Mouse (Mus musculus) spleen, postnatal 4 days (tissue): ENCODE data around the gene Sncb.

Experiments used
- DNase-seq, 2 experiments: peaks; one replicate each; pipeline ENCODE4 v3.0.0; 2022; ENCODE audit warnings: low spot score in 2 of 2

Sncb gene

GRCm38 (mm10) chr13:54783235-54783634, 16.8 kb upstream of the Sncb start:
- DNase-seq: no peak

DNA sequence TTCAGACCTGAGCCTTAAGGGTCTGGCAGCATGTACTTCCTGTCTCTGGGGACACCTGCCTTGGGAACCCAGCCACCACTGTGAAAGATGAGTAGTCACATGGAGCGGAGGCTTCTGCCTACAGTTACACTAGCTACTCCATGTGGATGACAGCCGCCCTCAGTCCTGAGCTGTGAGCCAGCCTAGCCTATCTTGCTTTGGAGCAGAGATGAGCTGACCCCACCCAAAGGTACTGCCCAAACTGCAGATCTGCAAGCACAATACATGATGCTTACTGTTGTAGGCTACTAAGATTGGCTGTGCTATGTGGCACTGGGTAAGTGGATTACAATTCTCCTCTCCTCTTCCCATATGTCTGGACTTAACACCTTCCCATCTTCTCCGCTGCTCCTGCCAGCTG, 14.7 kb upstream of the Sncb start:
- DNase-seq: no peak

GRCm38 (mm10) chr13:54780592-54780991, 14.2 kb upstream of the Sncb start:
- DNase-seq: no peak

DNA sequence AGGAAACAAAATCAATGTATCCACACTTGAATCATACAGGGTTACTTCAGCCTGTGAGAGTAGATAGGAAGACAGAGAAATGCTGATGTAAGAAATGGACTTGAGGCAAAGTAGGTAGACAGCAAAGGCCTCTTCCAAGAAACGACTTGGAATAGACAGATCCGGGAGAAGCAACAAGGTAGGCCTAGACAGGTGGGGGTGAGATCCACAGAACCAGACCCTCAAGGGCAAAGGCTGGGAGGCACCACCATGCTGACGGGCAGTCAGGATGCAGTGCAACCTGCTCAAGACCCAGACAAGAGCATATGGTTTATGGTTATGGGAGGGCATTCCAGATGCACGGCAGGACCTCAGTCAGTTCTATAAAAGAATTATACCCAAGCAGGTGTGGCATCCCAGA, 617 bp upstream of the Sncb start:
- DNase-seq: no peak

DNA sequence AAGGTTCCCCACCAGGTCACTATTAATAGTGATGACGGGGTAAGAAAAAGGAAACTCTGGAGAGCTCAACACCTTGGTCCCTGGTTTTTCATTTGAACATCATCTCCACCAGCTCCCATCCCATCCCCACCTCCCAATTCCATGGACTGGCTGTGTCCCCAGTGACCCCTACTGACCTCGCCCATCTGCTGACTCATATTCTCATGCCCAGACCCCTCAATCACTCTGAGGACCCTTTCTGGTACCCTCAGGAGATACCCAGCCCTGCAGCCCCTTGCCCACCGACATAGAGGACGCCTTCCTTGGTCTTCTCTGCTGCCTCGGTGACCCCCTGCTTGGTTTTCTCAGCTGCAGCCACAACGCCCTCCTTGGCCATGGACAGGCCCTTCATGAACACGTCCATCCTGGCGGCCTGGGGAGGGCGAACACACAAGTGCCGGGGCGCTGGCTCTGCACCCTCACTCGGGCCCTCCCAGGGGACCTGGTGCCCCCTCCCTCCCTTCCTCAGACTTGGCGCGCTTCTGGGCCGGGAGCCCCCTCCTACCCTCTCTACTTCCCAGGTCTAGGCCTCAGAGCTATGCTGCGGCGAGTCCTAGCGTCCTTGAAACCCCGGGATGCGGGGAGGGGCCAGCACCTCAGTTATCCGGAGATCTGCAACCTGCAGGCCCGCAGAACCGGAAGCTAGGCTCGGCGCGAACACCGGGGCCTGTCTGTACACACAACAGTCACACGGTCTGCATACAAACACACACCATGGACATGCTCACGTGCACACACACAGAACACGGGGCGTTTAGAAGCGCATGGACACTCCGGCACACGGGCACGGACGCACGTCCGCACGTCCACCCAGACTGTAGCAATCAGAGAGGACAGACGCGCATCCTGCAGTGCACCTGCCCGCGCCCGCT, 859 bp downstream of the Sncb start:
- DNase-seq: no peak

GRCm38 (mm10) chr13:54760906-54761305, 5.5 kb downstream of the Sncb start:
- DNase-seq: no peak

DNA sequence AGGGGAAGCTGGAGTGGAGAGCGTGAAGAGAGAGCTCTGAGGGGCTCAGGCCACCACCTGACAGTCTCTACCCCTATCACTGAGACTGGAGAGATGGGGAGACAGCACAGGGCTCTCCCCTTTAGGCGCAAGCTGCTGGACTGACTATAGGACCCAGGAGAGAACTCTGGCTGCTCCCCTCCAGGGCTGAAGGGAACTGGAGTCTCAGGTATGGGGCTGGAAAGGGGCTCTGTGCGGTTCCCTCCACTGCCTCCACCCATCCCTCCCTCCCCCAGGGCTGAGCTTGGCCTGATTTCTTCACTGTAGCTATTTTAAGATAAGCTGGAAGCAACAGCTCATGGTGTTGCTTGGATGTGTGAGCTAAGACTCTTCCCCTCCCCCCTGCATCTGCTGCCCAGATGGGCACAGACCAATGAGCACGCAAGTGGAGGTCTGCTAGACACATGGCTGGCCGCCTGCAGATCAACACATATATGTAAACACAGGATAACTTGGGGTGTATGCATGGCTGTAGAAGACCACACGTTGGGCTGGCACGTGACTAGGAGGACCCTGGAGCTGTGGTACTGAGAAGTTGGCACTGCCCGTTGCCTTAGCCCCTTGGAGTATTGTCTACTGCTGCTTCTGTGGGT, 6.1 kb downstream of the Sncb start:
- DNase-seq: no peak

DNA sequence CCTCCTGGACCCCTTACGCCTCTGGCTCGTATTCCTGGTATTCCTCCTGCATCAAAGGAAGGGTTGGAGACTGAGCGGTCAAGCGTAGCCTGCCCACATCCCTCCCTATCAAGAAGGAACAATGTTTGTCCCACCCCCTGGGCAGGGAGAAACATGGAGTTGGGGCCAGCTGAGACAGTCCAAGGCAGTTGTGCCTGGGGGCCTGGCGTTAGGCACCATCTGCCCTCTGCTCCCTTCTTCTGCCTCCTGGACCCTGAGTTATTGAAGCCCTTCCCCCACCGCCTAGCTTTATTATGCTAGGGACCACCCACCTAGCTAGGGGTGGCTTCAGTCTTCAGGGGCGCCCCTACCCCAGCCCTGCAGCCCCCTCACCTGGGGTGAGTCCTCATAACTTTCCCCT, 6.9 kb downstream of the Sncb start:
- DNase-seq: no peak

DNA sequence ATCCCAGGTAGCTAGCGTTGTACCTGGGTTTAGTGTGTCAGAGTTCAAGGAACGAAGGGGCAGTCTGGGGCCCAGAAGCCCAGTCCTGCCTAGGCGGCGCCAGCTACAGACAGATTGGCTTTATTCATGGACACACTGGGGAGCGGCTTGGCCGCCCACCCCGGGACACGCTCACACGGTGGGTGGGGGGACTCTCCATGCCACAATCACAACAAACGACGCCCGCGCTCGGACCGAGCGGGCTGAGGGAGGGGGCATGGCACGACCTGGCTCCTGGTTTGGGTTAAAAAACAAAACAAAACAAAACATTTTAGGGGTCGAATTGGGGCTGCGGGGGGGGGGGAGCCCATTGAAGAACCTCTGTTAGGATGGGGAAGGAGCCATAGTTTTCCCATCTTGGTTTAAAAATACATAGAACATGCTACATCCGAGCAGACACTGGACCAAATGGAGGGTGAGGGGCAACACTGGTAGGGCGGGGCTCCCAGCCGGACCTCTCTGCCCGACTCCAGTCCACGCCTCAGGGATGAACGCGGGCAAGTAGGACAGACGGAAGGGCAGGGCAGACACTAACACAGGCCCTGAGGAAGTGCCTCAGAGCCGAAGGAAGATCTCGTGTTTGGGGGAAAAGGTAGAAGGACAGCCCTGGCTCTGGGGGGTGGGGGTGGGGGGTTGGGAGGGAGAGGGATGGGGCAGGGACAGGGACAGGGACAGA, 7.5 kb downstream of the Sncb start:
- DNase-seq: no peak

GRCm38 (mm10) chr13:54758045-54758755, 8.2 kb downstream of the Sncb start:
- peak; percentile 47 to 74 for DNase-seq

GRCm38 (mm10) chr13:54757093-54757830, 9.1 kb downstream of the Sncb start:
- DNase-seq: no peak

DNA sequence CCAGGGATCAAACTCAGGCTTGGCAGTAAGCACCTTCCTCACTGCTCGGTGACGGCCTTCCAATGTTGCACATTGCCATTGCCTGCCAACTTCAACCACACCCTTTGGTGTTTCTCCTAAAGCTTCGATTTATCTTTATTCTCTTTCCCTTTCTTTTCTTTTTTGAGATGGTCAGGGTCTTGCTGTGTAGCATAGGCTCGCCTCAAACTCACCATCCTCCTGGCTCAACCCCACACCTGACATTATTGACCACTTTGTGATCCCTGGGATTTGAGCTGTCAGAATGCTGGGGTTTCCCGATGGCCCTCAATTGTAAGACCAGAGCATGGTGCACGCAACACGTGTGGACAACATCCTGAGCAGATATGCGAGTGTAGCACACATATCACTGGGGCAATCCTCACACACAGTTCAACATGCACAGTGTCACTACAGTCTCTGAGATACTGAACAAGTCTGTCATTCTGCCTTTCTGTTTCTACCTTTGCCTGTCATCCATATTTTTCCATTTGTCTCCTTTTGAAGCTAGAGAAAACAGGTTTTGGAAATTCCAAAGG, 10.2 kb downstream of the Sncb start:
- DNase-seq: no peak

GRCm38 (mm10) chr13:54755201-54755830, 11.1 kb downstream of the Sncb start:
- DNase-seq: no peak

- DNase-seq: no peak
These were observed 12.0 kb downstream of the Sncb start for GRCm38 (mm10) chr13:54754169-54755080.

DNA sequence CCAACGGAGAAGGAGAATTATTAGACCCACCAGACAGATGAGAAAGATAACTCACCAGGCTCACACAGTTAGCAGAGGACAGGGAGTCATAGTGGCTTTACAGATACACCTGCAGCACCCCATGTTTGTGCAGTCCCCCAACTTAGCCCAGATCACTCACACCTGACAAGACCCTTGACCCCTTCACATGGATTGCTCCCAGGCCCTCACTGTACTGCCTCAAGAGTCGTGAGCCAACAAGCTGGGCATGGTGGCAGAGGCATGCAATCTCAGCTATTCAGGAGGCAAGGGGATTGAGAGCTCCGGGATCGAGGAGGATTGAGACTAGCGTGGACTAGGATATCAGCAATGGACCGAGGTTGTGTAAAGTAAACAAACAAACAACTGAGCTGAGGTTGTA, 12.7 kb downstream of the Sncb start:
- no peak for DNase-seq

- DNase-seq: no peak
These were observed 13.7 kb downstream of the Sncb start for GRCm38 (mm10) chr13:54752656-54753055.

DNA sequence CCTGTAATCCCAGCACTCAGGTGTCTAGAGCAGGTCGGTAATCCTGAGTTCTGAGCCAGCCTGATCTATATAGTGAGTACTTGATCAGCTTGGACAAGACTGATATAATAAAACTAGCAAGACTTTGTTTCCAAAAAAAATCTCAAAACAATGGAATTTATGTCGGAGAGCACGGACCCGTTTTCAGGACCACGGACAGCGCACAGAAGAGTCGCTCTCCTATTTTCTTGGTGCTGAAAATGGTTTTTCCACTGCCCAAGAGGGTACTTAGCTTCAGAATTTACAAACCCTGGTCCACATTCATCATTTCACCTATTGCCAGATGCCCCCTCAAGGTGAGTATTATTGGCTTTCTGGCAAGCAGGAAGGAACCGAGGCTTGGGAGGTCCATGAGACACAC, 15.7 kb downstream of the Sncb start:
- DNase-seq: no peak

- DNase-seq: no peak
These were observed 16.5 kb downstream of the Sncb start, which contains the start of gene Gprin1 for GRCm38 (mm10) chr13:54749864-54750411. Gprin1 (minus strand) TSS chr13:54749874.
